Mouse (Mus musculus): Measurements from ENCODE around the gene Atf7.

Atf7 gene

DNA sequence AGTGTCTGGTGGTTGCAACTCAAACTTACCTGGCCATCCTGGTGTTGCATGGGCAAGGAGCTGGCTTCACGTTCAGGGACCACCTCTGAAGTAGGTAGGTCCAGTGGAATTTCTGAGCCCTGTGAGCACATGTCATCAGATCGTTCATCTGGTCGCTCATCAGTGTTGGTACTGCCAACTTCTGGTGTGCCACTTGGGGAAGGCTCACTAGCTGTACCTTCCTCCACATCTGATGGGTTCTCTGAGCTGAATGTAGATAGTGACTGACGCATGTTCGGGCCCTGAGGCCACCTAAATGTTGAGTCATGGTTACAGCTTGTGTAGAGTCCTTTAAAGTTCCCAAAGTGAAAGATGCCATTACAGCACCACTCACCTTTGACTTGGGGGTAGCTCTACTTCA lies 124.8 kb downstream of the Atf7 start:
- DNase-seq (ENCODE audit: low spot score in 2 of 2), result no peak

DNA sequence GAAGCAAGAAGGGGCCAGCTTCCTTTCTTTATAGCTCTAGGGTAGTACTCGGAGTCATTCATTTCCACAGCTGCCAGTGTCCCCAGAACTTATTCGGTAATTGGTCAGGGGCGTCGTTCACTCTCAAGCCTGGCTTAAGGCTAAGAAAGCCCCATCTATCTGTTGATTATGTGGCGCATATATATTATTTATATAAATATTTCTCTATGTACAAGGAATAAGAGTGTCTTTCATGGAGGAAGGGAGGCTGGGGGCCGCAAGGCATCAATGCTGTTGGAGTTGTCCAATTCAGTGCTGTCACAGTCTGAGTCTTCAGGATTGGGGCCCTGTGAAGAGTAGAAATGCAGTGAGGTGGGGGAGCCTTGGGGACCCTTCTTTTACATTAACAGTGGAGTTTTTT lies 125.4 kb downstream of the Atf7 start:
- no peak for DNase-seq (ENCODE audit: low spot score in 2 of 2)

DNA sequence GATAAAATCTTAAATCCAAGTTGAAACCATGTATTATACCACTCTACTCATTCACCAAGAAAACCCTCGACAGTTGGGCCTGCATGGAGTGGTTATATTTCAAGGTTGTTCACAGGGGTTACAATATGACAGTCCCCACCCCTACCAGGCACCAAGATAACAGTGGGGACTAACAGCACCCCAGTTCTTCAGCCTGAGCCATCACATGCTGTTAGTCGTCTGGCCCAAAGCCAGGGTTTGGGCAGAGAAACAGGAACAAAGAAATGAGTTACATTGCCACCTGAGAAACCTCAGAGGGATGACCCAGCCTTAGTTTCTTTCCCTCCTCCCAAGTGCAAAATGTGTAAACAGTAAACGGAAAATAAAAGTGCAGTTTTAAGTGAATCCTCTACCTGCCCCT lies 125.9 kb downstream of the Atf7 start:
- DNase-seq (ENCODE audit: low spot score in 2 of 2), result no peak

DNA sequence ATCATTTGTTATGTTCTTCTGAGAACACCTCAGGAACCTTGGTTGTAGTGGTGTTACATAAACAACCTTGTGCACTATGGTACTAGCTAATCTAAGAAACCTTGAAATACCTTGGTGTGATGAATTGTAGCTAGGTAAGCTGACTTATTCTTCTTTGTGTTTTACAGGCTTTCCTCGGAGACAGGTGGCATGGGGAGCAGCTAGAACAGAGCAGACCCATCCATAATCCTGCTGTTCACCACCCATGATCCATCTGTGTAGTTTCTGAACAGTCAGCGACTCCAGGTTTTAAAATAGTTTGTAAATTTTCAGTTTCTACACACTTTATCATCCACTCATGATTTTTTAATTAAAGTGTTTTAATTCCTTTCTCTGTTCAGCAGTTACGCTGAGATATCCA lies 126.9 kb downstream of the Atf7 start:
- DNase-seq (ENCODE audit: low spot score in 2 of 2), result no peak

DNA sequence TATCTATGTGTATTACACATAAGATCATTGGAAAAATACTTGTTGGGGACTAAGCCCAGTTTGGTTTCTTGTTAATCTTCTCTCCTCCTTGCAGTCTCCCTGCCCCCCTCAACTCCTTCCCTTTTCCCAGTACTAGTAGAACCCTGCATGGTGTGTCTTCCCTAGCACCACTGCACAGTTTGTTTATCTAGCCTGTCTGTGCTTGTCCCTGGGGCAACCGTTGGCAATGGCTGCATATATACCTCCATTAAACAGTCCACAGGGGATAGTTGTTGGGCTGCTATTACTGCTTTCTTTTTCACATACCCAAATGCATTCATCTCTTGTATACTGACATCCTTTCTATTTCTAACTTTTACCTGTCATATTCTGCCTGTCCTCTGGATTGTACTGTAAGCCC lies 137.6 kb downstream of the Atf7 start:
- no peak for DNase-seq (ENCODE audit: low spot score in 2 of 2)

DNA sequence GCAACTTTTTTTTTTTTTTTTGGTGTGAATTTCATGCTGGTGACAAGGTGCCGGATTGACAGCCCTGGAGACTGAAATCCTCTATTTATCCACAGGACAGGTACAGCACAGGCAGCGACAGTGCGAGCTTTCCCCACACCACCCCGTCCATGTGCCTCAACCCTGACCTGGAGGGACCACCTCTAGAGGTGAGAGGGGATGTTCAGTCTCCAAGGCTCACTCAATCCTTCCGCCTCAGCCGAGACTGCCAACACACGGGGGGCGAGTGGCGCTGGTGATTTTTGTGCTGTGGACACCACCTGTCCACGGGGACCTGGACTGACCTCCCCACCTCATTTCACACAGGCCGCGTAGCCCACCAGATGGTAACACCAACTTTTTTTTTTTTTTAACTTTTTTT lies 139.4 kb downstream of the Atf7 start:
- no peak for DNase-seq (ENCODE audit: low spot score in 2 of 2)

DNA sequence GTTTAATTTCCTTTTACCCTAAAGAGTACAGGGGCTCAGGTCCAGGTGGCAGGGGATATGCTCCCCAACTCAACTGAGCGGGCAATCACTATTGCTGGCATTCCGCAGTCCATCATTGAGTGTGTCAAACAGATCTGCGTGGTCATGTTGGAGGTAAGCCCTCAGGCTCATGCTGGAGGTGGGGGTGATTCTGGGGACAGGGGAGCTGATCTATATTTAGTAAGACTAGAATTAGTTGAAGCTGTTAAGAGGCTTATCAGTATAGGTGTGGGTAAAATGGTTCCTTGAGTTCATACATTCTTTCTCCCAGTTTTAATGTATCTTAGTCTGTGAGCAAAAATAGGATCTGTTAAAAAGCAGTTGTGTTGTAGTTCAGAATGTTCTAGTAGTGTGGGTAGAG lies 142.1 kb downstream of the Atf7 start:
- no peak for DNase-seq (ENCODE audit: low spot score in 2 of 2)

All from left cerebral cortex, adult 9 months (tissue).